Mouse (Mus musculus) neutrophil, adult 83 days (primary cell): ENCODE results near the gene Prkacb. TPM values are rescaled to one million over a fixed set of nuclear protein-coding genes. Genes with fewer than 3 reads are reported as not detected.

Experiments
- total RNA-seq, 2 experiments: library from RNA; stranded (reverse); gene quantifications; one replicate each; pipeline ENCODE4 v1.2.4; 2023

Gene Prkacb
- 10 to 100 TPM; 46.3 to 49.5 TPM for total RNA-seq

GRCm38 (mm10) chr3:146812901-146813393 lies at the start of gene Prkacb:
TSS of gene Prkacb (minus strand) at chr3:146812990.

GRCm38 (mm10) chr3:146851966-146852891 lies 39.4 kb upstream of the Prkacb start, which contains the start of gene Ttll7:
TSS of gene Ttll7 (plus strand) at chr3:146852367.

GRCm38 (mm10) chr3:146684811-146685675 lies 127.7 kb downstream of the Prkacb start, which contains the start of gene Samd13:
TSS of gene Samd13 (minus strand) at chr3:146685592.

Other genes starting within 250 kb of the Prkacb start
- gene Uox, start 242.6 kb downstream of the Prkacb start, total RNA-seq, result not detected
- gene Dnase2b, start 197.4 kb downstream of the Prkacb start, total RNA-seq, result not detected
- not detected for gene 4930503B20Rik, start 161.7 kb downstream of the Prkacb start, total RNA-seq
- under 1 TPM in 1 of 2 experiments, not detected in 1; 0.68 TPM for gene Samd13, start 127.4 kb downstream of the Prkacb start, total RNA-seq
- gene Ttll7, start 39.4 kb upstream of the Prkacb start, total RNA-seq, result under 1 TPM in 1 of 2 experiments, not detected in 1; 0.20 TPM